Mouse (Mus musculus): ENCODE data around the gene Rpl13a. TPM values are rescaled to one million over a fixed set of nuclear protein-coding genes. Genes with fewer than 3 reads are reported as not detected.
"Not testable (repeated sequence)": the region's sequence is repeated elsewhere in the genome, so short reads cannot be mapped to it uniquely, and the experiment has no call there.

The Rpl13a gene
- polyA plus RNA-seq, 1 experiment from 2014 or later: 606 TPM

DNA sequence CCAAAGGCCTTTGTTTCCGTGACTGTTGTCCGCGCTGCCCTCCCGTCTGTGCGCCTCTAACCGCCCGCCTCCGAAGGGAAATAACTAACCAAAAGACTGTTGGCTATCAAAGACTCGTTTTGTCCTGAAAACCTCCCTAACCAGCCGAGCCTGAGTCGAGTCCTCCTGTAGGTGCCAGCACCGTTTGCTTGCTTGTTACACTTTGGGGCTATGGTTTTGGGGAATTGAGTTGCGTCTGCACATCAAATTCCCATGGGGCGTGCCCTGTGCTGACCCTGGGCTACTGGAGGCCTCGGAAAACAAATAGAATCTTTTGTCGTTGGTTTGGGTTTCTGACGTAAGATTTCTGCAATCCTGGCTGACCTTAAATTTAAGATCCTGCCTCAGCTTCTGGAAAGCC, 757 bp upstream of the Rpl13a start:
- Histone ChIP-seq H3K27ac (peak overlapping the region; percentile 93), H3K9ac (peak overlapping the region; percentile 54), H3K27me3 (replicated peaks) (no peaks in the 10 kb centered on the region), H3K4me3 (peak overlapping the region; percentile 66), H3K9me3 (no peaks in the 10 kb centered on the region), H3K4me2 (peak overlapping the region; percentile 64), H3K4me1 (peaks cover 39% of the 10 kb centered on the region), H3K36me3 (replicated peaks) (peaks cover 23% of the 10 kb centered on the region)
- WGBS: 1% methylated on average over 17 of the region's 17 CpGs
- ATAC-seq (replicated peaks): no peak

DNA sequence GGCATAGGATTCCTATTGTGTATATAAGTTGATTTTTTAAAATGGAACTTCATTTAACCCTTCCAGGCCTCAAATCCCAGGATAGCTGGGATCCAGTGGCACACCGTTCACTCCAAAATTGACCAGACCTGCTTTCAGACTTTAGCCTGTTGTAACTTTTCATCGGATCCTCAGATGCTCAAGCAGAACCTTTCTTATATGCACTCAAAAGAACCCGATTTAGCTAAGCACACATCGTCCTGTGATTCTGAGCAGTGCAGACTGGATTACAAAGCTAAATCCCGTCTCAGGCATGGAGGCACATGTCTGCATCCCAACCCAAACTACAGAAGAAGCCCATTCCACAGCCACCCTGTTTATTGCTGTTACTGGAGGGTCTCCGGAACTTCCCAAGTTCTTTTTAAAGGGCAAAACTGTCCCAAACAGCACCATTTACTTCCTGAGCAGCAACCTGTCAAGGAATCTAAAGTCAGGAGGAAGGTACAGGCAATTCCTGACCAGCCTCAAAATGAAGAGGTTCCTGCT, 799 bp downstream of the Rpl13a start:
- Histone ChIP-seq H3K4me1 (peaks cover 47% of the 10 kb centered on the region), H3K4me3 (peak overlapping the region; percentile 66), H3K36me3 (replicated peaks) (peaks cover 23% of the 10 kb centered on the region), H3K4me2 (peak overlapping the region; percentile 83), H3K9me3 (no peaks in the 10 kb centered on the region), H3K27ac (peak overlapping the region; percentile 81), H3K27me3 (replicated peaks) (no peaks in the 10 kb centered on the region), H3K9ac (peak overlapping the region; percentile 92)
- no peak for ATAC-seq (replicated peaks)
- 2% methylated on average over 6 of the region's 6 CpGs for WGBS

DNA sequence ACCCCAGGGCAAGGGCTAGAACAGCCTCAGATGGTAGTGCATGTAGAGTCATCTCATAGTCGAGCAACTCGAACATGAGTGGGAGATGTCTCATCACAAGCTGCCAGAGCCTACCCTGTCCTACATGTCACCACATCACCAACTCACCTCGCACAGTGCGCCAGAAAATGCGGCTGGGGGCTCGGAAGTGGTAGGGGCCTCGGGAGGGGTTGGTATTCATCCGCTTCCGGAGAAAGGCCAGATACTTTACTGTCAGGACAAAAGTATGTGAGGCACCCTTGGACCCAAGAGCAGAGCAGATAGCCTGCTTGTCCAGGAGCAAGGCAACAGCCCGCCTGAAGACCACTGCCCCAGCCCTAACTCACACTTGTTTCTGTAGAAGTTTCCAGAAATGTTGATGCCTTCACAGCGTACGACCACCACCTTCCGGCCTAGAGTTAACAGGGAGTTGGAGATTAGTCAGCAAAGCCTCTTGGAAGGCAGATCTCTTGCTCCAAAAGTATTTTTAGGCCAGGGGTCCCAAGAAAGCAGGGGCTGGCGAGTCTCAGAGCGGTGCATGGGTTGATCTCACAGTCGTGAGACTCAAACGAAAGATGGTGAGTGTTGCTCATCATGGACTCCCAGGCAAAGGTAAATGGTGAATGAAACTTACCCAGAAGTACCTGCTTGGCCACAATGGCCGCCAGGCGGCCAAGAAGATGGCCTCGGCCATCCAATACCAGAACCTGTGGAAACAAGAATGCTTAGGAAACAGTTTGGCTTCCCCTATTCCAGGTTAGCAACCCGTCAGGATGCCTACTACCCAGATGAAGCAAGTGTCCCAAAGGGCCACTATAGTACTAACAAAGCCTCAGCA, 1.5 kb downstream of the Rpl13a start:
- Histone ChIP-seq H3K4me3 (peak overlapping the region; percentile 66), H3K36me3 (replicated peaks) (peaks cover 25% of the 10 kb centered on the region), H3K27me3 (replicated peaks) (no peaks in the 10 kb centered on the region), H3K9me3 (no peaks in the 10 kb centered on the region), H3K9ac (peak overlapping the region; percentile 92), H3K27ac (peak overlapping the region; percentile 81), H3K4me1 (peaks cover 53% of the 10 kb centered on the region), H3K4me2 (peak overlapping the region; percentile 83)
- whole genome bisulfite sequencing: 47% methylated on average over 21 of the region's 21 CpGs
- ATAC-seq (replicated peaks): no peak

DNA sequence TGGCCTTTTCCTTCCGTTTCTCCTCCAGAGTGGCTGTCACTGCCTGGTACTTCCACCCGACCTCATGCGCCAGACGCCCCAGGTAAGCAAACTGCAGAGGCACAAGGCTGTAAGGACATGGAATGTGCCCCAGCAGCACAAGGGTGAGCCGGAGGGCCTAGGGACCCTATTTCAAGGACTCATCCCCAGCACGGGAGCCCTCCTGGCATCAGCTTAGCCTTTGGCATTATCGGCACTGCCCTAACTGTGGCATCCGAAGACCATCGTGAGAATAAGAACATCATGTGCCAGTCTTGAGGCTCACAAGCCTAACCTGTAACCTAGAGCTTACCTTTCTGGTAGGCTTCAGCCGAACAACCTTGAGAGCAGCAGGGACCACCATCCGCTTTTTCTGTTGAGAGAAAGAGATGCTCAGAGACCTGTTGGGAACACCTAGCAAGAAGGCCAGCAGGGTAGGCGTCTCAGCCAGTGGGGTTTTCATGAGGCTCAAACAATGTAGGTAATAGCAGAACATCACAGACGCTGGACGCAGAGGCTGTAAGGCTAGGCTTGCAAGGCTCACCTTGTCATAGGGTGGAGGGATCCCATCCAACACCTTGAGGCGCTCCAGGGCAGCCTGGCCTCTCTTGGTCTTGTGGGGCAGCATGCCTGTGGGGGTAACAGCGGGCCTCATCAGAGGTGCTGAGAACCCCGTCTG, 2.3 kb downstream of the Rpl13a start:
- WGBS: 82% methylated on average over 17 of the region's 17 CpGs
- Histone ChIP-seq H3K4me3 (no peak overlapping the region), H3K36me3 (replicated peaks) (peaks cover 32% of the 10 kb centered on the region), H3K4me1 (peaks cover 54% of the 10 kb centered on the region), H3K9me3 (no peaks in the 10 kb centered on the region), H3K27me3 (replicated peaks) (no peaks in the 10 kb centered on the region), H3K4me2 (peak overlapping the region; percentile 83), H3K9ac (peak overlapping the region; percentile 92), H3K27ac (peak overlapping the region; percentile 27)
- no peak for ATAC-seq (replicated peaks)

DNA sequence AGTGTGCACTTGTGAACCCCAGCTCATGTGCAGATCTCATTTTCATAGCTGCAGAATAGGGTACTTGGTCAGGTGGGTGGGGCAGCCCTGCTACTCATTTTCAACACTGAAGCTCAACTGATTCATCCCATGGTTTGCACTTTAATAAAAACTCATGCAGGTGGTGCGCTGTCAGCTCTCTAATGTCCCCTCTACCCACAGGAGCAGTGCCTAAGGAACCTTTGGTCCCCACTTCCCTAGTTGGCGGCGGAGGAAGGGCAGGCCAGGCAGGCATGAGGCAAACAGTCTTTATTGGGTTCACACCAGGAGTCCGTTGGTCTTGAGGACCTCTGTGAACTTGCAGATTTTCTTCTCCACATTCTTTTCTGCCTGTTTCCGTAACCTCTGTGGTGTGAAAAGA, 2.9 kb downstream of the Rpl13a start:
- H3K27me3 ChIP-seq (replicated peaks); ATAC-seq (replicated peaks); H3K9me3 ChIP-seq; H3K4me2 ChIP-seq; H3K4me3 ChIP-seq; H3K9ac ChIP-seq: not testable (repeated sequence)
- H3K36me3 ChIP-seq (replicated peaks): peaks cover 39% of the 10 kb centered on the region
- peak overlapping the region; percentile 90; the same call in 1 of the 2 replicates for H3K27ac ChIP-seq
- H3K4me1 ChIP-seq: peaks cover 54% of the 10 kb centered on the region
- WGBS: 60% methylated on average over 5 of the region's 5 CpGs

DNA sequence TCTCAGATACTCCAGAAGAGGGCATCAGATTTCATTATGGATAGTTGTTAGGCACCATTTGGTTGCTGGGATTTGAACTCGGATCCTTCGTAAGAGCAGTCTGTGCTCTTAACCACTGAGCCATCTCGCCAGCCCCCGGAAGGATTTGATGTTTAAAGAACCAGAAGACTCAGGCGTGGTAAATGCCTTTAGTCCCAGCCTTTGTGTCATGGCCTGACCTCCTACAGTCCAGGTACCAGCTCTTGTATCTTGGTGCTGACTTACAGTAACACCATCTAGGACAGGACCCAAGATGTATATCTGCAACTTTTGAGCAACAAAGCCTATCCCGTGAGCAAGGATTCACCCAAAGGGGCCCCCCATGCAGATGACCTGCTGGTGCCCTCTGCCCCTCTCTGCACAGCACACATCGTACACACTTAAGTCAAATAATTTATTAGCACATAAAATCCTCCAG, 3.4 kb downstream of the Rpl13a start:
- WGBS: 20% methylated on average over 7 of the region's 7 CpGs
- H3K9me3 ChIP-seq: no peaks in the 10 kb centered on the region
- peaks cover 54% of the 10 kb centered on the region for H3K4me1 ChIP-seq
- H3K9ac ChIP-seq: no peak overlapping the region
- H3K27ac ChIP-seq: peak overlapping the region; percentile 90
- H3K4me2 ChIP-seq: peak overlapping the region; percentile 52; the same call in 1 of the 2 replicates
- ATAC-seq (replicated peaks): no peak
- peaks cover 44% of the 10 kb centered on the region for H3K36me3 ChIP-seq (replicated peaks)
- peak overlapping the region; percentile 95; the same call in 1 of the 2 replicates for H3K4me3 ChIP-seq
- H3K27me3 ChIP-seq (replicated peaks): no peaks in the 10 kb centered on the region

DNA sequence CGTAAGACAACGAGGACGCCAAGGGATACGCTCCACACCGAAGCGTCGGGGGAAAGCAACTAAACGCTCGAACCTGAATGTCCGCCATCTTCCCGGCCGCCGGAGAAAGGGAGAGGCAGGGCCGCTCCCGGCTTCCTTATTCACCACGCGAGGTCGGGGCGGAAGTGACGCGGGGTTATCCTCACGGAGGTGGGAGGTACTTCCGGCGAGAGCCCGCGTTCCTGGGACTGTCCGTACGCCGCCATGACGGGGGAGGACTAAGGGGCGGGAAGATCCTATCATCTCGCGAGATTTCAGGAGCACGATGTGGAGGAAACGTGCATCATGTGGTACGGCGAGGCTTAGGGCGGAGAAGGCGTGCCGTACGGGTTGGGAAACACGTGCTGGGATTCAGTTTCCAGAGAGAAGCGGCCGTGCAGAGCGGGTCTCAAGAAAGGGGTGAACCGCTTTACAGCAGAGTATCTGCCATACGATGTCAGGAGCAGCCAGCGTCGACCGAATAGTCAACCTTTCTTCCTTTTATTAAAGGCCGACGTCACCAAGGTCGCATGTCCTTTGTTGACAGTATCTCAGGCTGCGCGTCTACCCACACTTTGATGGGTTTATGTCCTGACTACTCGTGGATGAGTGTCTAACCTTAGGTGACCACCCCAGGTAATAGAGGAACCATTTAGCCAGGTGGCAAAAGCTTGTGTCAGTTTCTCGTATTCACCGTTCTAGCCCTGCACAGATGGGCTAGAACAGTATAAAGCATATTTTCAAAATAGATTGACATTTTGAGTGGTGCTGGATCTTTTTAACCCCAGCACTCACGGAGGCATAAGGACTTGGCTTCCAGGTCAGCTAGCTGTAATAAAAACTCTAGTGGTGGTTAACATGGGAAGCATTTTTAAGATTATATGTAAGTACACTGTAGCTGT, 4.1 kb downstream of the Rpl13a start, which contains the start of gene Rps11:
TSS of gene Rps11 (minus strand) at position 216 of the 920 bp plus-strand sequence.
- no peaks in the 10 kb centered on the region for H3K9me3 ChIP-seq
- H3K27me3 ChIP-seq (replicated peaks): no peaks in the 10 kb centered on the region
- peaks cover 51% of the 10 kb centered on the region for H3K36me3 ChIP-seq (replicated peaks)
- peak; percentile 87 for ATAC-seq (replicated peaks)
- H3K4me1 ChIP-seq: peaks cover 51% of the 10 kb centered on the region
- H3K4me2 ChIP-seq: peak within 1 kb of the TSS; percentile 85
- peak within 1 kb of the TSS; percentile 96 for H3K9ac ChIP-seq
- H3K27ac ChIP-seq: peak within 1 kb of the TSS; percentile 90
- H3K4me3 ChIP-seq: peak within 1 kb of the TSS; percentile 95
- WGBS: 1% methylated on average over 59 of the region's 59 CpGs

DNA sequence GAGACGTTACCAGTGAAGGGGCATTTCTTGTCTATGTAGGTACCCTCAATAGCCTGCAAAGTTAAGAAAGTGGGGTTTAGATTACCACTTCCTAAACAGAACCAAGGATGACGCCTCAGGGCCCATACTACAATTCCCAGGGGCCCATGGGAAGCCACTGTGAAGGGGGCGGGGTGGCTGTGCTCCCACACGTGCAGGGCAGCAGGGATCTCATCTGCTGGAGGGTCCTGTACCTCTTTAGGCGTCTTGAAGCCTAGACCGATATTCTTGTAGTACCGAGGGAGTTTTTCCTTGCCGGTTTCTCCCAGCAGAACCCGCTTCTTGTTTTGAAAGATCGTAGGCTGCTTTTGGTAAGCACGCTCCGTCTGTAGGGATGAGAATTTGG, 5.4 kb downstream of the Rpl13a start:
- WGBS: 21% methylated on average over 12 of the region's 12 CpGs
- H3K27ac ChIP-seq: peak overlapping the region; percentile 90; the same call in 1 of the 2 replicates
- peak overlapping the region; percentile 95 for H3K4me3 ChIP-seq
- no peaks in the 10 kb centered on the region for H3K27me3 ChIP-seq (replicated peaks)
- ATAC-seq (replicated peaks): no peak
- peak overlapping the region; percentile 85 for H3K4me2 ChIP-seq
- H3K9me3 ChIP-seq: no peaks in the 10 kb centered on the region
- peaks cover 46% of the 10 kb centered on the region for H3K4me1 ChIP-seq
- H3K9ac ChIP-seq: peak overlapping the region; percentile 96
- H3K36me3 ChIP-seq (replicated peaks): peaks cover 59% of the 10 kb centered on the region

DNA sequence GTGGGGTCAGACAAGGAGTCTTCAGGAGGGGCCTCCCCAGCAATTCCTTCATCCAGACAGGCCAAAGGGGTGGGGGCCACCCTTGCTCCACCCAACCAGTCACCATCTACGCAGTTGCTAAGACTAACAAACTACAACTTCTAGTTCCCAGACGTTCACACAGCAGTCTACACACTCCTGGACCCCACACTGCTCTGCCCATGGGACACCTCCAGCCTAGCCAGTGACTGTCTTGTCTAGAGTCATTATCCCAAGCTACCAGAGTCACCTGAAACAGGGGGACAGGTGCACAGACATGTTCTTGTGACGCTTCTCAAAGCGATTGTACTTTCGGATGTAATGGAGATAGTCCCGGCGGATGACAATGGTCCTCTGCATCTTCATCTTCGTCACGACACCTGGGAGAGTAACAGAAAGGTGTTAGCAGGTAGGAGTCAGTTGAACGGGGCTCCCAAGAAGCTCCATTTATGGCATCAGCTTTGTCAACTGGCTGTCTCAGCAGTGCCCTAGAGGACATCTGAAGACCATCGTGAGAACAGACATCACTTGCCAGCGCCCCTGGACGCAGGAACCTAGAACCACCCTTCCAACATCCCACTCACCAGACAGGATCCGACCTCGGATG, 5.9 kb downstream of the Rpl13a start:
- no peak overlapping the region for H3K27ac ChIP-seq
- H3K4me3 ChIP-seq: peak overlapping the region; percentile 95
- WGBS: 86% methylated on average over 15 of the region's 15 CpGs
- ATAC-seq (replicated peaks): no peak
- peak overlapping the region; percentile 85 for H3K4me2 ChIP-seq
- peaks cover 44% of the 10 kb centered on the region for H3K4me1 ChIP-seq
- H3K9me3 ChIP-seq: no peaks in the 10 kb centered on the region
- H3K36me3 ChIP-seq (replicated peaks): peaks cover 61% of the 10 kb centered on the region
- H3K27me3 ChIP-seq (replicated peaks): no peaks in the 10 kb centered on the region
- peak overlapping the region; percentile 96 for H3K9ac ChIP-seq

DNA sequence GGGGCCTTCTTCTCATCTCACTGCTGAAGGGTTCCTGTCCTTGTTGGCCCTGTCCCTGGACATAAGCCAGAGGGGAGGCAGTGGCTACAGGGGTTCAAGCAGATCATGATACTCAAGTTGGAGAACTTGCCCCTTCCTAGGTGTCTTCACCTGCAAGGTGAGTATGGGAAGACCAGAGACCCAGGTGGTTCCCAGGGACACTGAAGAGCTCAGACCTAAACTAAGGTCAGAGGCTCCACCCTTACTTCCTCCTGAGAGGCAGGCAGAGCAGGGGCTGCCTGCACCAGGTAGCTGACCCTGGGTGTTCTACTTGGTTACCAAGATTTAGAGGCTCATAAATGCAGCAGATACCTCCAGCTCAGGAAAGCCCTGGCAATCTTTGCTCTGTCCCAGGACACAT, 6.6 kb downstream of the Rpl13a start:
- Histone ChIP-seq H3K4me2 (no peak overlapping the region), H3K9ac (no peak overlapping the region)

DNA sequence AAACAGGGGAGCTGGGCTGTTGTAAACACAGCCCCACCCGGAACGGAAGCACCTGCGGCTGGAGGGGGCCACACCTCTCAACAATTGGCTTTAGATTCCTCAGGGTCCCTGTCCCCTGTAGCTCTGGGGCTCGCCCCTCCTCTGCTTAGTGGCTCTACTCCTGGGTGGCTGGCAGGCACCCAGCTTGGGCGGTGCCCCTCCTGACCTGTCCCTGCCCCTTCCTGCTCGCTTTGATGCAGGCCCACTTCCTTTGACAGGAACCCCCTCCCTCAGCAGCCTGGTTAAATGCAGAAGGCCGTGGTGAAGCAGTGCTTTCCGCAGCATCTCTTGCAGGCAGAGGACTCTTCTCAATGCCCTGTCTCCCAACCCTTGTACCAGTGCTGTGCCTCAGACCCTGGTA, 7.2 kb downstream of the Rpl13a start:
- peaks cover 32% of the 10 kb centered on the region for H3K4me1 ChIP-seq
- no peaks in the 10 kb centered on the region for H3K27me3 ChIP-seq (replicated peaks)
- no peak overlapping the region for H3K27ac ChIP-seq
- no peak overlapping the region for H3K9ac ChIP-seq
- no peaks in the 10 kb centered on the region for H3K9me3 ChIP-seq
- H3K36me3 ChIP-seq (replicated peaks): peaks cover 52% of the 10 kb centered on the region
- no peak overlapping the region for H3K4me3 ChIP-seq
- no peak overlapping the region for H3K4me2 ChIP-seq
- ATAC-seq (replicated peaks): no peak
- WGBS: 64% methylated on average over 8 of the region's 8 CpGs

More for the DNA sequence above, 6.6 kb downstream of the Rpl13a start:
- Histone ChIP-seq H3K27ac (no peak overlapping the region), H3K27me3 (replicated peaks) (no peaks in the 10 kb centered on the region), H3K4me1 (peaks cover 37% of the 10 kb centered on the region), H3K36me3 (replicated peaks) (peaks cover 57% of the 10 kb centered on the region), H3K9me3 (no peaks in the 10 kb centered on the region), H3K4me3 (no peak overlapping the region)
- ATAC-seq (replicated peaks): no peak

All from midbrain, embryonic 15.5 days (tissue).